Mouse (Mus musculus) liver, postnatal 0 days (tissue): ENCODE measurements at regions not wholly inside any gene's neighbourhood (a gene's known extent, or its start where the extent isn't known, plus 50 kb on each side); places are given as distances from the start of the nearest gene placed in this dataset.

Experiments
- ATAC-seq: fragments of 200-750 bp; cut with Nextera tagmentation; 2 replicates; pipeline ENCODE4 v1.8.0; 2017; ENCODE audit warnings: mild to moderate bottlenecking, moderate library complexity
- DNase-seq: peaks from one replicate; pipeline ENCODE4 v3.0.0-alpha.2; 2016
- H3K27ac ChIP-seq: fragments of 300-500 bp; sonication (generic); 2 replicates; pipeline ENCODE4 v1.5.1; 2014; ENCODE audit warnings: antibody characterized with exemption, moderate library complexity, mild to moderate bottlenecking, low read depth
- H3K27me3 ChIP-seq: fragments of 300-500 bp; sonication (generic); 2 replicates; pipeline ENCODE4 v1.6.1; 2014; ENCODE audit warnings: low read length, control low read depth, mixed read lengths; ENCODE audit not compliant: insufficient read depth
- H3K36me3 ChIP-seq: fragments of 300-500 bp; sonication (generic); replicated peaks from 2 replicates; pipeline ENCODE4 v1.6.1; 2014; ENCODE audit warnings: mild to moderate bottlenecking, control low read depth, low read length, moderate library complexity, mixed read lengths; ENCODE audit not compliant: insufficient read depth
- H3K4me1 ChIP-seq: fragments of 300-500 bp; sonication (generic); 2 replicates; pipeline ENCODE4 v1.6.1; 2014; ENCODE audit warnings: antibody characterized with exemption, mild to moderate bottlenecking, control low read depth; ENCODE audit not compliant: insufficient read depth
- H3K4me2 ChIP-seq: fragments of 300-500 bp; sonication (generic); 2 replicates; pipeline ENCODE4 v1.6.1; 2014; ENCODE audit warnings: low read depth, mild to moderate bottlenecking, low read length, moderate library complexity, mixed read lengths
- H3K4me3 ChIP-seq: fragments of 300-500 bp; sonication (generic); 2 replicates; pipeline ENCODE4 v1.5.1; 2014; ENCODE audit warnings: low read depth, low read length
- H3K9ac ChIP-seq: fragments of 300-500 bp; sonication (generic); replicated peaks from 2 replicates; pipeline ENCODE4 v1.6.1; 2014; ENCODE audit warnings: mild to moderate bottlenecking, moderate library complexity
- H3K9me3 ChIP-seq: fragments of 300-500 bp; sonication (generic); 2 replicates; pipeline ENCODE4 v1.6.1; 2016; ENCODE audit warnings: mild to moderate bottlenecking, control low read depth, low read length, mixed read lengths
- CTCF ChIP-seq: sonication (generic); IDR thresholded peaks from 2 replicates; pipeline ENCODE4 v1.5.1; 2016; ENCODE audit warnings: antibody characterized with exemption, low read depth
- EP300 ChIP-seq: IDR thresholded peaks from 2 replicates; pipeline ENCODE4 v1.6.1; 2016; ENCODE audit warnings: antibody characterized with exemption, low read depth, mild to moderate bottlenecking
- WGBS: fragments of 180-500 bp; shearing (Covaris S2); extraction: QIAGEN DNeasy Blood & Tissue Kit; methylation state at CpG from one replicate; pipeline ENCODE4 v1.1.7; 2014; ENCODE audit not compliant: insufficient replicate concordance; 5-methylcytosine and 5-hydroxymethylcytosine counted together

- H3K4me2 ChIP-seq: no peak overlapping the region
- H3K4me1 ChIP-seq: peaks cover 14% of the 10 kb centered on the region
- ATAC-seq (no peak), DNase-seq (no peak)
- 52% methylated on average over 2 of the region's 2 CpGs for WGBS
- H3K9me3 ChIP-seq: no peaks in the 10 kb centered on the region
- no peaks in the 10 kb centered on the region for H3K27me3 ChIP-seq
- H3K9ac ChIP-seq: no peak overlapping the region
- H3K4me3 ChIP-seq: no peak overlapping the region
- no peak overlapping the region for H3K27ac ChIP-seq
- no peaks in the 10 kb centered on the region for H3K36me3 ChIP-seq
- TF ChIP-seq EP300: no peak
- TF ChIP-seq CTCF: no peak
These were observed 334.7 kb upstream of the Nrp1 start for GRCm38 (mm10) chr8:128023661-128024060.

GRCm38 (mm10) chr8:128024774-128025222 is 333.6 kb upstream of the Nrp1 start:
- TF ChIP-seq EP300: no peak
- no peak for TF ChIP-seq CTCF
- DNase-seq (peak; percentile 23), ATAC-seq (peak; percentile 80)
- Histone ChIP-seq H3K4me2 (no peak overlapping the region), H3K27me3 (no peaks in the 10 kb centered on the region), H3K4me1 (peaks cover 14% of the 10 kb centered on the region), H3K4me3 (no peak overlapping the region), H3K9me3 (no peaks in the 10 kb centered on the region), H3K36me3 (no peaks in the 10 kb centered on the region), H3K27ac (no peak overlapping the region), H3K9ac (no peak overlapping the region)
- WGBS: 65% methylated on average over 2 of the region's 2 CpGs

GRCm38 (mm10) chr8:128025251-128025856 is 333.1 kb upstream of the Nrp1 start:
- H3K4me3 ChIP-seq: no peak overlapping the region
- 47% methylated on average over 7 of the region's 7 CpGs for WGBS
- H3K36me3 ChIP-seq: no peaks in the 10 kb centered on the region
- no peak overlapping the region for H3K4me2 ChIP-seq
- H3K9ac ChIP-seq: no peak overlapping the region
- peak; percentile 23 for DNase-seq
- no peaks in the 10 kb centered on the region for H3K27me3 ChIP-seq
- peak; percentile 47 for ATAC-seq
- H3K4me1 ChIP-seq: peaks cover 14% of the 10 kb centered on the region
- TF ChIP-seq EP300 (no peak), CTCF (no peak)
- no peaks in the 10 kb centered on the region for H3K9me3 ChIP-seq
- peak overlapping the region; percentile 57; the same call in 1 of the 2 replicates for H3K27ac ChIP-seq

GRCm38 (mm10) chr8:128026981-128027380 is 331.4 kb upstream of the Nrp1 start:
- Histone ChIP-seq H3K4me1 (peaks cover 14% of the 10 kb centered on the region), H3K36me3 (no peaks in the 10 kb centered on the region), H3K9me3 (no peaks in the 10 kb centered on the region), H3K4me2 (no peak overlapping the region), H3K4me3 (no peak overlapping the region), H3K27me3 (no peaks in the 10 kb centered on the region), H3K27ac (no peak overlapping the region), H3K9ac (no peak overlapping the region)
- no peak for DNase-seq
- no peak for ATAC-seq
- WGBS: 57% methylated on average over 2 of the region's 2 CpGs
- TF ChIP-seq CTCF (no peak), EP300 (no peak)

GRCm38 (mm10) chr8:128030335-128031280 is 327.8 kb upstream of the Nrp1 start:
- TF ChIP-seq CTCF (no peak), EP300 (no peak)
- H3K4me2 ChIP-seq: no peak overlapping the region
- no peak overlapping the region for H3K27ac ChIP-seq
- no peaks in the 10 kb centered on the region for H3K9me3 ChIP-seq
- no peak overlapping the region for H3K4me3 ChIP-seq
- ATAC-seq (no peak), DNase-seq (no peak)
- H3K27me3 ChIP-seq: no peaks in the 10 kb centered on the region
- no peak overlapping the region for H3K9ac ChIP-seq
- H3K4me1 ChIP-seq: peaks cover 10% of the 10 kb centered on the region; the same call in 1 of the 2 replicates
- WGBS: 74% methylated on average over 24 of the region's 24 CpGs
- H3K36me3 ChIP-seq: no peaks in the 10 kb centered on the region

GRCm38 (mm10) chr8:128034127-128034526 is 324.3 kb upstream of the Nrp1 start:
- H3K9me3 ChIP-seq: no peaks in the 10 kb centered on the region
- 49% methylated on average over 6 of the region's 6 CpGs for WGBS
- no peaks in the 10 kb centered on the region for H3K36me3 ChIP-seq
- H3K4me1 ChIP-seq: peaks cover 5% of the 10 kb centered on the region; the same call in 1 of the 2 replicates
- no peaks in the 10 kb centered on the region for H3K27me3 ChIP-seq
- no peak for ATAC-seq
- TF ChIP-seq CTCF (no peak), EP300 (no peak)
- H3K9ac ChIP-seq: no peak overlapping the region
- no peak overlapping the region for H3K27ac ChIP-seq
- H3K4me3 ChIP-seq: no peak overlapping the region
- DNase-seq: peak; percentile 17
- no peak overlapping the region for H3K4me2 ChIP-seq
